Mouse (Mus musculus): ENCODE data around the gene Ankrd13b. TPM values are rescaled to one million over a fixed set of nuclear protein-coding genes. Genes with fewer than 3 reads are reported as not detected.
A peak's percentile ranks its signal among the peaks of the same experiment; 100 is the strongest.
"Not testable (repeated sequence)": the region's sequence is repeated elsewhere in the genome, so short reads cannot be mapped to it uniquely, and the experiment has no call there.

The Ankrd13b gene
- polyA plus RNA-seq (2012; ENCODE audit: insufficient read depth, insufficient read length, low replicate concordance, missing spikeins) = not detected in 2 replicates

- H3K4me1 ChIP-seq (ENCODE audit: control insufficient read depth, insufficient read depth, low read length) = peaks cover 57% of the 10 kb centered on the region
- WGBS = 7% methylated on average over 86 of the region's 87 CpGs
- no peak for TF ChIP-seq CTCF (IDR thresholded peaks at IDR 0.05; ENCODE audit: insufficient read depth, low read depth, low read length)
- TF ChIP-seq POLR2A (IDR thresholded peaks at IDR 0.05; ENCODE audit: insufficient read depth, low read depth, low read length) = peak; percentile 51; the same call in 1 of the 2 replicates
- H3K4me3 ChIP-seq (ENCODE audit: insufficient read depth, low read depth, low read length) = peak within 1 kb of the TSS; percentile 80
- H3K27ac ChIP-seq (ENCODE audit: insufficient read depth, low read depth, low read length) = peak within 1 kb of the TSS; percentile 74
Observed at GRCm38 (mm10) chr11:77489591-77490235, at the start of gene Ankrd13b. Gene Ankrd13b (minus strand): TSS chr11:77489678.

GRCm38 (mm10) chr11:77532202-77532846 is 42.8 kb upstream of the Ankrd13b start:
- Histone ChIP-seq H3K4me3 (ENCODE audit: insufficient read depth, low read depth, low read length) (no peak overlapping the region), H3K27ac (ENCODE audit: insufficient read depth, low read depth, low read length) (no peak overlapping the region), H3K4me1 (ENCODE audit: control insufficient read depth, insufficient read depth, low read length) (no peaks in the 10 kb centered on the region)
- TF ChIP-seq POLR2A (IDR thresholded peaks at IDR 0.05; ENCODE audit: insufficient read depth, low read depth, low read length) (no peak), CTCF (IDR thresholded peaks at IDR 0.05; ENCODE audit: insufficient read depth, low read depth, low read length) (no peak)
- 72% methylated on average over 4 of the region's 4 CpGs for WGBS

- H3K4me1 ChIP-seq (ENCODE audit: control insufficient read depth, insufficient read depth, low read length) = no peaks in the 10 kb centered on the region
- no peak overlapping the region for H3K4me3 ChIP-seq (ENCODE audit: insufficient read depth, low read depth, low read length)
- no peak for TF ChIP-seq CTCF (IDR thresholded peaks at IDR 0.05; ENCODE audit: insufficient read depth, low read depth, low read length)
- TF ChIP-seq POLR2A (IDR thresholded peaks at IDR 0.05; ENCODE audit: insufficient read depth, low read depth, low read length) = no peak
- WGBS = 92% methylated on average over 2 of the region's 2 CpGs
- H3K27ac ChIP-seq (ENCODE audit: insufficient read depth, low read depth, low read length) = no peak overlapping the region
Observed at GRCm38 (mm10) chr11:77530862-77531261, 41.4 kb upstream of the Ankrd13b start.

- TF ChIP-seq POLR2A (IDR thresholded peaks at IDR 0.05; ENCODE audit: insufficient read depth, low read depth, low read length) = no peak
- TF ChIP-seq CTCF (IDR thresholded peaks at IDR 0.05; ENCODE audit: insufficient read depth, low read depth, low read length) = no peak
- H3K27ac ChIP-seq (ENCODE audit: insufficient read depth, low read depth, low read length) = no peak overlapping the region
- H3K4me1 ChIP-seq (ENCODE audit: control insufficient read depth, insufficient read depth, low read length) = no peaks in the 10 kb centered on the region
- WGBS = 95% methylated on average over 3 of the region's 3 CpGs
- no peak overlapping the region for H3K4me3 ChIP-seq (ENCODE audit: insufficient read depth, low read depth, low read length)
Observed at GRCm38 (mm10) chr11:77529644-77530043, 40.2 kb upstream of the Ankrd13b start.

DNA sequence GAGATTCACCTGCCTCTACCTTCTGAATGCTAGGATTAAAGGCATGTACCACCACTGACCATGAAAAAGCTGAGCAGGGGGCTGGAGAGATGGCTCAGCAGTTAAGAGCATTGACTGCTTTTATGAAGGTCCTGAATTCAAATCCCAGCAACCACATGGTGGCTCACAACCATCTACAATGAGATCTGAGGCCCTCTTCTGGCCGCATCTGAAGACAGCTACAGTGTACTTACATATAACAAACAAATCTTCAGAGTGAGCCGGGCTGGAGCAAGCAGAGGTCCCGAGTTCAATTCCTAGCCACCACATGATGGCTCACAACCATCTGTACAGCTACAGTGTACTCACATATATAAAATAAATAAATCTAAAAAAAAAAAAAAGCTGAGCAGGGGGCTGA is 38.9 kb upstream of the Ankrd13b start:
- H3K4me1 ChIP-seq (ENCODE audit: control insufficient read depth, insufficient read depth, low read length); H3K27ac ChIP-seq (ENCODE audit: insufficient read depth, low read depth, low read length): not testable (repeated sequence)
- WGBS = 94% methylated on average over 3 of the region's 3 CpGs

DNA sequence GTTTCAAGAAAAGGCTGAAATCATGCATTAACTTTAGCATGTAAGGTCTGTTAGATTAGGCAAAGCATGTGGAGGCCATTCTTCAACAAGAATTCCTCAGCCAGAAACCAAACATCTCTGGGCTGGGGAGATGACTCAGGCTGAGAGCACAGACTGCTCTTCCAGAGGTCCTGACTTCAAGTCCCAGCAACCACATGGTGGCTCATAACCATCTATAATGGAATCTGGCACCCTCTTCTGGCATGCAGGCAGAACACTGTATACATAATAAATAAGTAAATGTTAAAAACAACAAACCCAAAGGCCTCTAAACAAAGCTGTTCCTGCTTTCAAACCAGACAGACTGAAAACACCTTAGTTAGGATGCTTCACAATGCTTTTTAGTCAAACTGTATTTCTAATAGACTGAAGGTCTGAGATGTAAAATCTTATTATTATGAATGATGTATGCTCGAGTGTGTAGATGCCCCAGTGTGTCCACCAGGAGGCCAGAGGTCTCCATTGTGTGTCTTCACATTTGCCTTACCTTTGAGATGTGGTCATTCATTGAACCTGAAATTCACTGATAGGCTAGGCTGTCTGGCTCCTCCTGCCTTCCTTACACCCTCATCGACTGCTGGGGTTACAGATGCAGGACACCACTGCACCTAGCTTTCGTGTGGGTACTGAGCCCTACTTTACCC is 36.5 kb upstream of the Ankrd13b start:
- no peak for TF ChIP-seq CTCF (IDR thresholded peaks at IDR 0.05; ENCODE audit: insufficient read depth, low read depth, low read length)
- no peak for TF ChIP-seq POLR2A (IDR thresholded peaks at IDR 0.05; ENCODE audit: insufficient read depth, low read depth, low read length)
- 79% methylated on average over 3 of the region's 3 CpGs for WGBS
- Histone ChIP-seq H3K4me1 (ENCODE audit: control insufficient read depth, insufficient read depth, low read length) (no peaks in the 10 kb centered on the region), H3K4me3 (ENCODE audit: insufficient read depth, low read depth, low read length) (no peak overlapping the region), H3K27ac (ENCODE audit: insufficient read depth, low read depth, low read length) (no peak overlapping the region)

More for the DNA sequence above, 38.9 kb upstream of the Ankrd13b start:
- H3K4me3 ChIP-seq (ENCODE audit: insufficient read depth, low read depth, low read length) = not testable (repeated sequence)

DNA sequence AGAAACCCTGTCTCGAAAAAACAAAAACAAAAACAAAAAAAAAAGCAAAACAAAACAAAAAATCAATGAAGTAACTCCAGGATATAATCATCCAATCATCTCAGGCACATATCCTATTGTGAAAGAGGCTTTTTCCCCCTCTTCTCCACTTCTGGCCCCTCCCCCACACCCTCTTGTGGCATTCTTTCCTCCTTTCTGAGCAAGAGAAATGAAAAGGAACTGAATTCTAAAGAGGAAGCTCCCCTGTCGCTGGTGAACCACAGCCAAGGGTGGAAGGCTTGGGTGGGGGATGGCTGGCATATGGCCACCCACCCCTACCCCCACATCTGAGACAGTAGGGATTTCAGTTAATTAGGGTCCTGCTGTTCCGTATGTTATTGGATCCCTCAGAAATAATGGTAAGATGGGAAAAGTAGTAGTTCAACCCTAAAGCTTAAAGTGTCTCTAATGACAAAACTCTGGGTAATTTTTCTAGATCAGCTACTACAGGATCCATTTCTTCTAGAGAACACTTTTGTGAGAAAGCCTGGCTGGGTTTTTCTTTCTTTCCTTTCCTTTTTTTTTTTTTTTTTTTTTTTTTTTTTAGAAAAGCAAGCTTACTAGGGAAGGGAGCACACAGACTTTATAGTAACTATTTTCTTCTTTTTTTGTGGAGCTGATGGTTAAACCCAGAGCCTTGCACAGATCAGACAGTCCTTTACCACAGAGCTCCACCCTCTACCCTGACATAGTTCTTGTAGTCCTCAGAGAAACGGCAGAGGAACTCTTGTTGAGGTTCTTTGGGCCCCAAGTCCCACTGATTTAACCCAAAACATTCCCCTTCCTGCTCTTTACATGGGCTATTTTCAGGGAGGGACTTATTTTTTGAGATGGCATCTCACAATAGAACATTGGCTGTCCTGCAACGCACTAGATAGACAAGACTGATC is 31.4 kb upstream of the Ankrd13b start:
- no peak for TF ChIP-seq POLR2A (IDR thresholded peaks at IDR 0.05; ENCODE audit: insufficient read depth, low read depth, low read length)
- WGBS = 46% methylated on average over 5 of the region's 5 CpGs
- H3K27ac ChIP-seq (ENCODE audit: insufficient read depth, low read depth, low read length) = no peak overlapping the region
- H3K4me3 ChIP-seq (ENCODE audit: insufficient read depth, low read depth, low read length) = no peak overlapping the region
- H3K4me1 ChIP-seq (ENCODE audit: control insufficient read depth, insufficient read depth, low read length) = no peaks in the 10 kb centered on the region

DNA sequence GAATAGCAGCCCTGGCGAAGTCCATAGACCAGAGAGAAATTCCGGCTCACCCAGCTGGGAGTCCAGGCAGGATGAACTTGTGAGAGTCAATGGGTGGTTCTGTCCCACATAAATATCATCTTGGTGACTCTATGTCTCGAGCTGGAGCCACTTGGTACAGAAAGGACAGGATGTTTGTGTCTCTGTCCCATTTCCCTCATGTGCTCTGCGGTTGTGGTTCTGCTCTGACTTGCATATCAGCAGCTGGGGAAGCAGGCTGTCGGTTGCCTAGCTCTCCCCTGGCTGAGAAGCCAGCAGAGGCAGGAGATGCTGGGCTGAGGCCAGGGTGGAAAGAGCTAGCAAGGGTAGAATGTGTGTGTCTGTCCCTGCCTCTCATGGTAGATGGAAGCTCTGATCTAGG is 29.6 kb upstream of the Ankrd13b start, which contains the start of gene Gm10392:
Gene Gm10392, minus strand, starts transcription at position 156 of the 400 bp plus-strand sequence.
- H3K4me3 ChIP-seq (ENCODE audit: insufficient read depth, low read depth, low read length) = no peak within 1 kb of the TSS
- H3K4me1 ChIP-seq (ENCODE audit: control insufficient read depth, insufficient read depth, low read length) = peaks cover 16% of the 10 kb centered on the region
- TF ChIP-seq POLR2A (IDR thresholded peaks at IDR 0.05; ENCODE audit: insufficient read depth, low read depth, low read length) = no peak
- TF ChIP-seq CTCF (IDR thresholded peaks at IDR 0.05; ENCODE audit: insufficient read depth, low read depth, low read length) = no peak
- WGBS = 81% methylated on average over 5 of the region's 5 CpGs
- H3K27ac ChIP-seq (ENCODE audit: insufficient read depth, low read depth, low read length) = peak within 1 kb of the TSS; percentile 18; the same call in 1 of the 2 replicates
